Mouse (Mus musculus): Measurements from ENCODE around the gene Gpr137c.

DNA sequence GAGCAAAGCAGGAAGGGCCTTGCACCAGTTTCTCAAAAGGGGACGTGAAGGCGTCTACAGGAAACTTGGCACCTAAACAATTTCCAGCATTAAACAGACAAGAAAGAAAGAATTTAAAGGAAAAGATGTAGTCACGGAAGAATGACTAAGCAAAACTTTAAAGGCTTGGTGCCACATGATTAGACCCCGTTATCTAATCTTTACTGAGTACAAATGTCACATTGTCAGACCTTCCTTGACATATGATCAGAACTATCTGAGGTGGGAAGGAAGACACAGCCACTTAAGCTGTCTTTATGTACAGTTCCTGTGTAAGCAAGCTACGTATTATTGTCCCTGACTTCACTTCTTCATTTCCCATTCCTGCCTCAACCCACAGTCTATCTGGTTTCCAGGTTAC is 102.1 kb downstream of the Gpr137c start:
- TF ChIP-seq POLR2A (IDR thresholded peaks at IDR 0.05; ENCODE audit: borderline replicate concordance, control insufficient read depth, low read depth, low read length) (no peak), CTCF (IDR thresholded peaks at IDR 0.05; ENCODE audit: control insufficient read depth, insufficient read depth, low read length) (no peak)
